Mouse (Mus musculus): ENCODE measurements around the gene Ppm1h.

DNA sequence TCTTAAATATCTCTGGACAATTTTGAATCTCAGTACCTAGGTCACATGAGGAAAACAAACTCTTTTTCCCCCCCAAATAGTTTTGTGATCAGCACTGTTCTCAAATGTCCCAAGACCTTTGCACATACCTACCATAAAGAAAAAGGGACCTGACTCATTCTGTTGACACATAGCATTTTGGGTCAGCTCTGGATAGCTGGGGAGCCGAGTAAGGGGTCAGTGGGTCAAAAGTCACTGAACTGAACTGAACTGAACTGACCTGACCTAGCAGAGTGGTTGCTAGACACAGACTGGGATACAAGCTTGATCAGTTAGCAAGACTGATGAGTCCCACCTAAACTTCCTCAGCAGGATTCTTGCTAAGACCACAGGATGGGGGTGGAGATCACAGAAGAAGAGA, 6.7 kb downstream of the Ppm1h start:
- TF ChIP-seq EP300 (IDR thresholded peaks at IDR 0.05): no peak
- TF ChIP-seq CTCF (IDR thresholded peaks at IDR 0.05): no peak

Measured in lung, postnatal 0 days (tissue).